Mouse (Mus musculus) layer of hippocampus, adult 9-11 months (tissue): ENCODE results near the gene Xlr4b.
"Not testable (repeated sequence)": the region's sequence is repeated elsewhere in the genome, so short reads cannot be mapped to it uniquely, and the experiment has no call there.

Source experiments
- DNase-seq: peaks from one replicate; pipeline ENCODE4 v3.0.0; 2022

Xlr4b gene

DNA sequence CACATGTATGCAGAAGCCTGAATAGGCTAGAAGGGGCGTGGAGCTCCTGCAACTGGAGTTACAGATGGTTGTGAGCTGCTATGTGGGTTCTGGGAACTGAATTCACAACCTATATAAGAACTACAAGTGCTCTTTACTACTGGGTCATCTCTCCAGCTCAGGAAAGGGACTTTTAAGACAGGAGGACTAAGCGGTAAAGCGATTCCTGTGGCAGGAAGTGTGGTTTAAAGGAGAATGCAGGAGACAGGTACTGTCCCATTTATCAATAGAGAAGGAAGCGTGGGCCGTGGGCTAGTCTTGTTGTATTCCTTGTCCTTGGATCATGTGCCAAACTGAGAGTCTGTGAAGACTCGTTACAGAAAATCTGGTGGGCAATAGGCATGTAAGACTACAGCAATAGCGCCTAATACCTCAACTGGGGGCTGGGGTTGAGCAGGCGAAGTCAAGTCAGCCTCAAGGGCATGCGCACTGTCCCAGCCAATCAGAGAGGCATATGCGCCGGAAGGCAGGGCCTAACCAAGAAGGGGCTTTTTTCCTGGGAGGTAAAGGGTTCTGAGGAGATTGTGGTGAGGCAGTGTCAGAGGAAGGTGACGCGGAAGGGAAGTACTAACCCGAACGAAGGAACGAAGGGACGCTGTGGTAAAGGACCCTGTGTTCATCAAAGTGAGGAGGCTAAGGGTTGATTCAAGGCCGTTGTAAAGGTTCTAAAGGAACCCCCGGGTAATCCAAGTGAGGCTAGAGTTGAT lies at the start of gene Xlr4b:
TSS of gene Xlr4b (plus strand) at position 515 of the 746 bp plus-strand sequence.
- DNase-seq, result not testable (repeated sequence)

DNA sequence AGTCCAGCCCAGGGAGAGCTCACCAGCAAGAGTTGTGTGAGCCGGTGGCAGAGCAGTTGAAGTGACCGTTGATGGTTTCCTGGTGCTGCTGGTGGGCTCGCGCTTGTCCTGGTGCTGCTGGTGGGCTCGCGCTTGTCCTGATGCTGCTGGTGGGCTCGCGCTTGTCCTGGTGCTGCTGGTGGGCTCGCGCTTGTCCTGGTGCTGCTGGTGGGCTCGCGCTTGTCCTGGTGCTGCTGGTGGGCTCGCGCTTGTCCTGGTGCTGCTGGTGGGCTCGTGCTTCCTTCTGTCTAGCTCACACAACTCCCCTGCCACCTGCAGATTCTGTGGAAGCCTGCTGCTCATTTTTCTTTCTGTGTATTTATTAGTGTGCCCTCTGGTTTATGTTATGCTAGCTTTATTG lies 37.2 kb upstream of the Xlr4b start, which contains the start of gene Spin2d:
TSS of gene Spin2d (minus strand) at position 101 of the 400 bp plus-strand sequence.
- DNase-seq, result not testable (repeated sequence)

DNA sequence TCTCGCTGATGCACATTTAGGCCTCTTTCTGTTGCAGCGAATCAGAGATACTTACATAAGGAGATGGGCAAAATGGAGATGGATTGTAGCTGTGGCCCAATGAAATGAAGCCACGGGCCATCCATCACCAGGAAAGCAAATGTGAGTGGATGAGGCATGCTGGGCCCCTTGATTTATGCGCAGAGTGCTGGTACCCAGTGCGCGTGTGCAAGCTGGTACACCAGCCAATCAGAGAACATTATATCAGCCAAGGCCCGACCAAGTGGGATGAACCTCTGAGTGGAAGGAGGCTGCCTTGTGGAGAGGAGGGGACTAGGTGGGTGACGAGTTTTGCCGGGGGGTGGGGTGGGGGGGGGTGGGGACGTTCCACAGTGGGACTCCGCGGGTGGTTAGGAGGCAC lies 22.2 kb upstream of the Xlr4b start, which contains the start of gene Xlr3b:
TSS of gene Xlr3b (plus strand) at position 274 of the 400 bp plus-strand sequence.
- peak; percentile 38 for DNase-seq

DNA sequence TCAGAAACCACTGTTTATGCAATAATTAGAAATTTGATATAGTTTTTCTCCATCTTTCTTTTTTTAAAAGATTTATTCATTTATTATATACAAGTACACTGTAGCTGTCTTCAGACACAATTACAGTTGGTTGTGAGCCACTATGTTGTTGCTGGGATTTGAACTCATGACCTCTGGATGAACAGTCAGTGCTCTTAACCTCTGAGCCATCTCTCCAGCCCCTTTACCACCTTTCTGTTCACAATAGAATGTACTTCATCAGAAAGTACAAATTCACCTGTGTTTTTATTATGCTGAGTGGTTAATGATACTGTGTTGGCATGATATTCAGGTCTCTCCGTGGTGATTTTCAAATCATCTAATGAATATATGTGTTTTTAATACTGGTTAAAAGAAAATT lies 11.2 kb downstream of the Xlr4b start:
- no peak for DNase-seq

DNA sequence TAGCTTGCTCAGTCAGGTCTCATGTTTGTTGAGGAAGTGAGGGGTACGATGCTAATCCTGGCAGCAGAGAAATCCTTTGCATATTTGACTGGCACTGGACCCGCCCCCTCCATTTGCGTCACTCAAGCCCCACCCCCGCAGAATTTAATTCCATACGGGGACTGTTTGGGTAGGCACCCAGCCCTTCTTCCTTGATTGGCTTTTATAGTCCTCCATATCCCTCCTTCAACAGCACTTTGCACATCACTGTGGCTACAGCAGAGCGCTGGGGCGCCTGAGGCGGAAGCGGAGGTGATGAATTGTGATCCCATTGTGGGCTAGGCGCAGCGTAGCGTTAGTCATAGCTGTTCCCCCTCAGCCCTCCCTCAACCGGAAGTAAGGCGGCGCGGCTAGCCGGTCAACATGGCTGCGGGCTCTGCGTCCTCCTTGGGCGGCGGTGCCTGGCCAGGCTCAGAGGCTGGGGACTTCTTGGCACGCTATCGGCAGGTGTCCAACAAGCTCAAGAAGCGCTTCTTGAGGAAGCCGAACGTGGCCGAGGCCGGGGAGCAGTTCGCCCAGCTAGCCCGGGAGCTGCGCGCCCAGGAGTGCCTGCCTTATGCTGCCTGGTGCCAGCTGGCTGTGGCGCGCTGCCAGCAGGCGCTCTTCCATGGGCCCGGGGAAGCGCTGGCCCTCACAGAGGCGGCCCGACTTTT lies 13.9 kb downstream of the Xlr4b start, which contains the start of gene F8a:
TSS of gene F8a (plus strand) at position 378 of the 692 bp plus-strand sequence.
- peak; percentile 83 for DNase-seq

DNA sequence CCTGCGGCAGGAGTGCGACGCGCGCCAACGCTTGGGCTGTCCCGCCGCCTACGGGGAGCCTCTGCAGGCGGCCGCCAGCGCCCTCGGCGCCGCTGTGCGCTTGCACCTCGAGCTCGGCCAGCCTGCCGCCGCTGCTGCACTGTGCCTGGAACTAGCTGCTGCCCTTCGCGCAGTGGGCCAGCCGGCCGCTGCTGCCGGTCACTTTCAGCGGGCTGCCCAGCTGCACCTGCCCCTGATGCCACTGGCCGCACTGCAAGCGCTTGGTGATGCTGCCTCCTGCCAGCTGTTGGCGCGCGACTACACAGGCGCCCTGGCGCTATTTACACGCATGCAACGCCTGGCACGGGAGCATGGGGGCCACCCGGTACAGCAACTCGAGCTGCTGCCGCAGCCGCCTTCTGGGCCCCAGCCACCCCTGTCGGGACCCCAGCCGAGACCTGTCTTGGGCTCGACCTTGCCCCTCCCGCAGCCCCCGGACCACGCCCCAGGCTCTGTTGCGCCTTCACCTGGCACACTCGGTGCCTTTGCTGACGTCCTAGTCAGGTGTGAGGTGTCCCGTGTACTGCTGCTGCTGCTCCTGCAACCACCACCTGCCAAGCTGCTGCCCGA lies 14.6 kb downstream of the Xlr4b start:
- peak; percentile 38 for DNase-seq

DNA sequence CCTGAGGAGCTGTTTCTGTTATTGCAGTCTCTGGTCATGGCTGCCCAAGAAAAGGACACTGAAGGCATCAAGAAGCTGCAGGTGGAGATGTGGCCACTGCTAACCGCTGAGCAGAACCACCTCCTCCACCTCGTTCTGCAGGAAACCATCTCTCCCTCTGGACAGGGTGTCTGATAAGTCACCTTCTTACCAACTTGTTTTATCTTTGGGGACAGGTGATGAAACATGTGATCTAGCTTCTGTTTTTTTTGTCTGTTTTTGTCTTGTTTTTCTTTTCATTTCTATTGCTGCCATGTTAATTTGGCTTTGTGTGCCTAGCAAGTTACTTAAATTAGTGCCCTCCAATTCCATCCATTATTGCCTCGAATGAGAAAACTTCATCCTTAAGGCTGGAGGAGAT lies 15.2 kb downstream of the Xlr4b start:
- no peak for DNase-seq

DNA sequence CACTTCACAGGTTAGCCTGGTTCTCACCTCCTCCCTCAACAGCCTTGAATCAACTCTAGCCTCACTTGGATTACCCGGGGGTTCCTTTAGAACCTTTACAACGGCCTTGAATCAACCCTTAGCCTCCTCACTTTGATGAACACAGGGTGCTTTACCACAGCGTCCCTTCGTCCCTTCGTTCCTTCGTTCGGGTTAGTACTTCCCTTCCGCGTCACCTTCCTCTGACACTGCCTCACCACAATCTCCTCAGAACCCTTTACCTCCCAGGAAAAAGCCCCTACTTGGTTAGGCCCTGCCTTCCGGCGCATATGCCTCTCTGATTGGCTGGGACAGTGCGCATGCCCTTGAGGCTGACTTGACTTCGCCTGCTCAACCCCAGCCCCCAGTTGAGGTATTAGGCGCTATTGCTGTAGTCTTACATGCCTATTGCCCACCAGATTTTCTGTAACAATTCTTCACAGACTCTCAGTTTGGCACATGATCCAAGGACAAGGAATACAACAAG lies 28.7 kb downstream of the Xlr4b start, which contains the start of gene Xlr4c:
TSS of gene Xlr4c (minus strand) at position 310 of the 505 bp plus-strand sequence.
- DNase-seq, result not testable (repeated sequence)

DNA sequence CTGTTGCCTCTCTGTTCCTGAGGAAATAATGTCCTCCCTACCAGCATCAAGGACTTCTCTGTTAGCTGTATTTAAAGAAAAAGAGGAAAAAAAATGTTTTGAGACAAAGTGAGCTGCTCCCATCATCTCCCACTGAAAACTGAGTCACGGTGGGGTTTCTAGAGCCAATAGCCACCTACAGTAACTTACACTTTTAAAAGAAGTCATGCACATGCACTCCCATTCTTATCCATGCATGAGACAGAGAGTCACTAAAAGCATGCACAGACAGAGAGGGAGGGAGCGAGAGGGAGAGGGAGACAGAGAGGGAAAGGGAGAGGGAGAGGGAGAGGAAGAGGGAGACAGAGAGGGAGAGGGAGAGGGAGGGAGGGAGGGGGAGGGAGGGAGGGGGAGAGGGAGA lies 48.3 kb downstream of the Xlr4b start:
- not testable (repeated sequence) for DNase-seq

DNA sequence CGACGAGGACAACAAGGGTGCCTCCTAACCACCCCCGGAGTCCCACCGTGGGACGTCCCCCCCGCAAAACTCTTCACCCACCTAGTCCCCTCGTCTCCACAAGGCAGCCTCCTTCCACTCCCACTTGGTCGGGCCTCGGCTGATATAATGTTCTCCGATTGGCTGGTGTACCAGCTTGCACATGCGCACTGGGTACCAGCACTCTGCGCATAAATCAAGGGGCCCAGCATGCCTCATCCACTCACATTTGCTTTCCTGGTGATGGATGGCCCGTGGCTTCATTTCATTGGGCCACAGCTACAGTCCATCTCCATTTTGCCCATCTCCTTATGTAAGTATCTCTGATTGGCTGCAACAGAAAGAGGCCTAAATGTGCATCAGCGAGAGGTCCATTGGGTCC lies 51.1 kb downstream of the Xlr4b start, which contains the start of gene Xlr3c:
TSS of gene Xlr3c (minus strand) at position 121 of the 400 bp plus-strand sequence.
- DNase-seq, result not testable (repeated sequence)
